Mouse (Mus musculus) megakaryocyte progenitor cell, adult 5-6 weeks (primary cell): ENCODE measurements at regions not wholly inside any gene's neighbourhood (a gene's known extent, or its start where the extent isn't known, plus 50 kb on each side); places are given as distances from the start of the nearest gene placed in this dataset.

Experiments used
- ATAC-seq: replicated peaks from 2 replicates; pipeline ENCODE4 v1.8.0; 2016; ENCODE audit warnings: mild to moderate bottlenecking, moderate TSS enrichment, inconsistent platforms; ENCODE audit not compliant: poor library complexity

DNA sequence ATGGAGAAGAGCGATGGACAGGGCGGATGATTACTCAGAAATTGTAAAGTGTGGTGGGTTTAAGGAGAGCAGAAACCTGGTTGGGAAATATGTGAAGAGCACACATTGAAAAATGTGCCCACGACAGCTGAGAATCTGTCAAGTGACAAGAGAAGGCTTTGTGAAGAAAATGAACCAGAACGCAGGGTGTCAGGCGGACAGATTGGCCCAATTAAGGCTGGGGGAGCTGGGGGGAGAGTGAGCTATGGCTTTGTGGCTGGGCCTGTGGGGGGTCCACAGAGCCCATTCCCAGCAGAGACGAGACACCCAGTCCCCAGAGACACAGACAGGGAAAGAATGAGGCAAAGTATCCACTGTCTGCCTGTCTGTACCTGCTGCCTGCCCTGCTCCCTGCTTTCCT is 153.3 kb downstream of the Shq1 start:
- no peak for ATAC-seq

DNA sequence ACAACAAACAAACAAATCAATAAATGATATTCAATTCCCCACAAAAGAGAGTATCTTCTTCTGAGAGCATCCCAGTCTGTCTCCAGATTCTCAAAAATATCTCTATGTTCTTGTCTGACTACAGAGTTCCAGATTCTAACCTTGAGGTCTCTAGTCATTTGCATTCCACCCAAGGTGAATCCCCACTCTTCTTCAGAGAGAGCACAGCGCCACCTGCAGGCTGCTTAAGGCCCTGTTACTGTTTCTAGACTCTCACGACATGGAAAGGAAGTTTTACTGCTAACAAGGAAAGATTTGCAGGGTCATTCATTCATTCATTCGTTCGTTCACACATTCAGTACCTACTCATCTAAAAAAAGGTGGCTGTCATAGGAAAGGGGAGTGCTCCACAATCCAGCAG is 158.3 kb downstream of the Shq1 start:
- peak; percentile 56; the same call in 1 of the 2 replicates for ATAC-seq

DNA sequence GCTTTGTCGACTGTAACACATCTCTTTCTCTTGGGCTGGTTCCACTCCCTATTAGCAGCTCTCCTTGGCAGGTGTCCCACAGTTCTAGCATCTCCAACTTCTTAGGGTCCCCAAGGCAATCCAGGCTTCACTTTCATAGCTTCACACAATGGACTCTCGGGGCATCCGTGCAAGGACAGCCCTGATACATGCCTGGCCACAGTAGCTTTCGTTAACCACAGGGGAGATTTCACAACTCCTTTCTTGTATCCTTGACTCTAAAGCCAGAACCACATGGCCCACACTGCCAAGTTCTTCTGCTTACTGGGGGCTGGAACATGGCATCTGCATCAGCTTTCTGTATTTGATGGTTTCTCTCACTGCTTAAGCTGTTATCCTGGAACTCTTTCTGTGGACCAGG is 160.3 kb downstream of the Shq1 start:
- ATAC-seq: peak; percentile 83

- ATAC-seq: peak; percentile 32; the same call in 1 of the 2 replicates
Measured at GRCm38 (mm10) chr6:100505506-100506247, 165.3 kb downstream of the Shq1 start.

DNA sequence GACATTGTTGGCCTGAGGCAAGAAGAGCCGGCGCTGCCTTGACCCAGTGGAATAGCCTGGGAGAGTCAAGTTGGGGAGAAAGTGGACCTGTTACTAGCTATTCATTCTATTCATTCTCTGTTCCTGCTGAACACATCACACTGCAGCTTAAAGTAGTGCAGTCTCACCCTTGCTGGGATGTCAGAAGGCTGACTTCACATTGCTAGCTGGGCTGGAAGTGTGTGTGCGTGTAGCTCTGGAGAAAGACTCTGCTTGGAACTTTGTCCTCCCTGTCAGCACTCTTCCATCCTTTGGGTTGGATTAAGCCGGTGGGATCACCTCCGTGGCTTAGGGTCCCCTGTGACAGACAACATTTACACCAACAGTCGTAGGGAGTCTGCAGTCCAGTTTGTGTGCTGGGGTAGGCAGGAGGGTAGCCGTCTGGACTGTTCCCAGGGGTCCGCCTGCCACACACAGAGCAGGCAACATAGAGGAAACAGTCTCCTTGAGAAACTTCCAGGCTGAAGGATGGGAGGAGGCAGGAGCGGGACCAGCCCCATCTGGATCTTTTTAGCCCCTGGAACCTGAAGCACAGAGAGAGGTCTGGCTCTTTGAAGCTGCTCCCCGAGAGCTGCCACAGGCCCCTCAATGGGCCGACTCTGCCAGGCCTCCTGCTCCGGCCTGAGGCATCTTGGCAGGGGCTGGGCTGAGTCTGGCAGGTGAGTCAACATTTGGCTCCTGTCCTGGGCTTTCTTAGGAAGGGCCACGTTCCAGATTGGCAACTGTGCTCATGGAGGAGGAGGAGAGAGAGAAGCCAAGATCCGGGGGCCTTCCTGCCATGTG is 167.8 kb downstream of the Shq1 start:
- no peak for ATAC-seq

DNA sequence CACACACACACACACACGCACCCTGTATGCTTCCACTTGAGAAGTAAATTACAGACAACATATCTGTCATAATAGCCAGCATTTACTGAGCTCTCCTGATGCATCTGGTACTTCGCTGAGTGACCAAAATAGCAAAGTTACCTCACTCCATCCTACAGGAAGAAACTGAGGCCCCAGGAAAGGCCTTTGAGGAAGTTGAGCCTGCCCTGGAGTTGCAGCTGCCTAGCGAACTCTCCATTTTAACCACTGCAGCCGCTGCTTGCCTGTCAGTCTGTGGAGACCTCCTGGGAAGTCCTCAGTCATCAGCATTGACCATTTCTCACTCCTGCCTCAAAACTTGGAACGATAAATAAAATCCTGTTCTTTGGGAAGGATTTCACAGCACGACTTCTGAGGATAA is 168.8 kb downstream of the Shq1 start:
- peak; percentile 70 for ATAC-seq

DNA sequence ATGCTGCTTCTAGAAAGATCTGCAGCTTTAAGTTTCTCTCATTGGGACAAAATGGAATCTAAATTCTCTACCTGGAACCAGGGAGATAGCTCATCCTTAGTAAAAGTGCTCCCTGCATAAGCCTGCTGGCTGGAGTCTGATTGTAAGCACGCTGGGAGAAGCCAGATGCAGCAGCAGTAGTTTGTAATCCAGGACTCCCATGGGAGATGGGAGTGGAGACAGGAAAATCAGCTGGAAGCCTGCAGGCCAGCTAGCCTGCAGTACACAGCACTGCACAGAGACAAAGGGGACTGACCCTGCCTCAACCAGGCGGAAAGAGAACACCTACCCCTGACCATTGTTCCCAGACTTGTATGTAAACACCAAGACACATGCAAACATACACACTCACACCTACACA is 170.2 kb downstream of the Shq1 start:
- no peak for ATAC-seq

- no peak for ATAC-seq
Measured at GRCm38 (mm10) chr6:100500060-100500459, 170.9 kb downstream of the Shq1 start.

- ATAC-seq: no peak
Measured at GRCm38 (mm10) chr6:100498861-100499271, 172.1 kb downstream of the Shq1 start.

DNA sequence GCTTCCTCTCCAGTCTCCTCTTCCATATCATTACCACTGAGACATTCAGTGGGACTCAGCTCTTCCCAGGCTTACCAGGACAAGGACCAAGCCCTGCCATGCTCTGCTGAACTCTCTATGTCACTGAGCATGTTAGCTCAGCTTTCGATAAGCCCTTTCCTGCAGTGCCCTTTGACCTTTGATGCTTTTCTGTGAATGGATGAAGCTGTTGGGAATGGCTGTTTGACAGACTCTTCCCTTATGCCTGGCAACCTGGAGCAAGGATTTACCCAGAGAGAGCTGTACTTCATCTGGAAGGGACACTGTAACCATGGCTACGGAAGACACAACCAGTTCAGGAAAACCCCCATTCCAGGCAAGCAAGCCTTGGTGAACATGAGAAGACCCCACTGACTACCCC is 172.8 kb downstream of the Shq1 start:
- ATAC-seq: no peak

- ATAC-seq: no peak
Measured at GRCm38 (mm10) chr6:100496135-100496534, 174.8 kb downstream of the Shq1 start.

GRCm38 (mm10) chr6:100495131-100495530 is 175.8 kb downstream of the Shq1 start:
- ATAC-seq: no peak

GRCm38 (mm10) chr6:100493558-100493957 is 177.4 kb downstream of the Shq1 start:
- no peak for ATAC-seq

- peak; percentile 47; the same call in 1 of the 2 replicates for ATAC-seq
Measured at GRCm38 (mm10) chr6:100491811-100492210, 179.1 kb downstream of the Shq1 start.

DNA sequence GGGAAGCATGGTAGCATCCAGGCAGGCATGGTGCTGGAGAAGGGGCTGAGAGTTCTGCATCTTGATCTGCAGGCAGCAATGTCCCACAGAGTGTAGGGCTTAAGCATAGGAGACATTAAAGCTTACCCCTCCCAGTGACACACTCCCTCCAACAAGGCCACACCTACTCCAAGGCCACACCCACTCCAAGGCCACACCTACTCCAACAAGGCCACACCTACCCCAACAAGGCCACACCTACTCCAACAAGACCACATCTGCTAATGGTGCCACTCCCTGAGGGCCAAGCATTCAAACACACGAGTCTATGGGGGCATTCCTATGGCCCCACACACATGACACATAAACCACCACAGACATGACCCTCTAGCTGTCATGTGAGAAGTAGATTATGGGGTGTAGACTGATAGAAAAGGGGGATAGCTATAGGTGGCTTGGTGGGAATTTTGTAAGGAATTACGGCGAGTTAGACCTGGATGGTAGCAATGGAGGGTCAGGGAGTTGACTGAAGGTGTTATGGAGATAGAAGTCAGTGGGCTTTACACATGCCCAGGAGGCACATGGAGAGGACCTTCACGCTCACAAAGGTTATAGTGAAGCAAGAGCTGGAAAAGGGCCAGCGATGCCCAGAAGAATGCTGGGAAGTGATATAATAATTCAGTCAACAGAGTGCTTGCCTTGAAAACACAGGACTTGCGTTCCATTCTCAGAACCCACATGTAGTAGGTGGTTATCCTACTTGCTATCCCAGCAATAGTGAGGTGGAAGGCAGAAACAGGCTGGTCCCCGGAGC is 179.8 kb downstream of the Shq1 start:
- ATAC-seq: no peak

GRCm38 (mm10) chr6:100483836-100484235 is 187.1 kb downstream of the Shq1 start:
- no peak for ATAC-seq

DNA sequence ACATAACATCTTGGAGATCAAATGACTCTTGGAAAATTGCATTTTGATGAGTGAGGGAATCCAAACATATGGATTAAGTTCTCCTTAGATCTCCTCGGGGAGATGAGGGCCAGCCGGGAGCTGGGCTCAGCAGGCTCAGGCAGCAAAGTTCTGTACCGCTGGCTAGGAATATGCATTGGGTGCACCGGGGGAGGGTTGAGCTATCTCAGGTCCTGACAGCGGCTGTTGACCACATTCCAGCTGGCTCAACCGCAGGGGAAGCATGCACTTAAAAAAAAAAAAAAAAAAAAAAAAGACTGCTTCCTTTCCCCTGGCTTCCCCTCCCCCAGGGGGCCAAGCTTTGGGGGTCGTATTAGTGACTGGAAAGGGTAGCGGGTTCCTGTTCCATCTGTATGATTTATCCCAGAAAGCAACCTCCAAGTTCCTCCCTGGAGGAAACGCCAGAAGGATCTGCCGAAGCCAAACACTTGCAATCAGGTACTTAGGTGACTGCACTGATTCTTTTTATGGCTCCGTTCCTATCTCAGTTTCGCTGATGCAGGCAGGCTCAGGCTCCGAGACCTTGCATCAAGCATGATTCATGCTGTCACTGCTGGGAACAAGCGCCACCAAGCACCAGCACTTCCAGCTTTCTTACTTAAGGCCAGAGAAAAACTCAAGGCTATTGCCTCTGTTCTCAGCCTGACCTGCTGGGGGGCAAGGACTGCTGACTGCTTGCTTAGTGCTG is 187.7 kb downstream of the Shq1 start:
- peak; percentile 68 for ATAC-seq

DNA sequence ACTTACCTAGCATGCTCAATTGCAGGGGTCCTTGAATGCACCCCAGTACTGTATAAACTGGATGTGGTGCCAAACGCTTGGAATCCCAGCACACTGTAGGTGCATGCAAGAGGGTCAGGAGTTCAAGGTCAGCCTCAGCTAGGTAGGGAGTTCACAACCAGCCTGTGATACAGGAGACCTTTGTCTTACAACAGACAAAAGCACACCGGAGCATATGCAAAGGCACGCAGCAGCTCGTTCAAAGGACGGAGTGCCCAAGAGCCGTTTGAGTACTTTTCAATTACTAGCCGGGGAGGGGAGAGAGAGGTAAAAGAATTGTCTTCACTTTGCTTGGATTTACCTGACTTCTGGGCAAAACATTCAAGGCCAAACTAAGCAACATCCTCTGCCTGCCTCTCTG is 188.4 kb downstream of the Shq1 start:
- no peak for ATAC-seq

- peak; percentile 58 for ATAC-seq
Measured at GRCm38 (mm10) chr6:100480525-100480924, 190.4 kb downstream of the Shq1 start.

DNA sequence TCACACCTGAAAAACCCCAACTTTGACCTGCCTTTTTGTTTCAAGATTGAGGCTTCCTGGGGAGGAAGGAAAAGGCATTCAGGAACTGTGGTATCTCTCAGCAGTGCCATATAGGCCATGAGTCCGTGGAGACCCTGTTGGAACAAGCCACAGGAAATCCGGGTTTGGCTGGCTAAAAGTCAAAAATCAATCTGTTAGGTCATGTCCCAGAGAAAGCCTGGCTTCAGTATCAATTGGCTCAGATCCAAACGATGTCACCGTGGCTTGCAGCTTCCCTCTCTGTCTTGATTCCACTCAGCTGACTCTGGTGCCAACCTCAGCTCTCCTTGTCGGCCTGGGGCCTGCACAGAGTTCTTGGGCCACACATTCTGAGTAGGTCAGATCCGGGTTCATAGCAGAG is 191.1 kb downstream of the Shq1 start:
- ATAC-seq: no peak

DNA sequence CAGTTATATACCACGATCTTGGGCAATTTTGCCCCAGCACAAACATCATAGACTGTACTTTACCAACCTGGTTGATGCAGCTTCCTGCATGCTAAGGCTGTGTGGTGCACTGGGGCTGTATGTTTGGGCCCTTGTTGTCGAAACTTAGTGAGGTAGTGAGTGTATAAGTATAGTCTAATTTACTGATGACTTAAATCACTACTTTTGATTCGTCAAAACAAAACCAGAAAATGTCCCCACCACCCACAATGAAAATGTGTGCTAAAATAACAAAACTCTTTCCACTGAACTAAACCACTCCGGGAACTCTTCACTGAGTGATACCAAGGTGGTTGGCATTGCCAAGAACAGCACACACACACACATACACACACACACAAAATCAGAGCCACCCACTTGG is 191.5 kb downstream of the Shq1 start:
- no peak for ATAC-seq
